Mouse (Mus musculus): Measurements from ENCODE around the gene Ubr7. TPM values are rescaled to one million over a fixed set of nuclear protein-coding genes. Genes with fewer than 3 reads are reported as not detected.

Gene Ubr7
- polyA plus RNA-seq, 1 experiment from 2014 or later, result 38.7 TPM

GRCm38 (mm10) chr12:102772676-102773075, 14.9 kb downstream of the Ubr7 start:
- no peaks in the 10 kb centered on the region for H3K27me3 ChIP-seq
- H3K4me3 ChIP-seq (replicated peaks), result no peak overlapping the region
- H3K27ac ChIP-seq (replicated peaks), result no peak overlapping the region
- 92% methylated on average over 5 of the region's 5 CpGs for WGBS
- H3K4me2 ChIP-seq (replicated peaks), result no peak overlapping the region
- no peaks in the 10 kb centered on the region for H3K9me3 ChIP-seq (replicated peaks)
- no peaks in the 10 kb centered on the region for H3K4me1 ChIP-seq
- no peak for ATAC-seq (ENCODE audit: insufficient number of reproducible peaks, low FRiP score, low TSS enrichment, low read depth)
- no peak overlapping the region for H3K9ac ChIP-seq
- peaks cover 89% of the 10 kb centered on the region for H3K36me3 ChIP-seq

- Histone ChIP-seq H3K4me1 (no peaks in the 10 kb centered on the region), H3K36me3 (peaks cover 58% of the 10 kb centered on the region), H3K27ac (replicated peaks) (no peak overlapping the region), H3K4me3 (replicated peaks) (no peak overlapping the region), H3K4me2 (replicated peaks) (no peak overlapping the region), H3K27me3 (no peaks in the 10 kb centered on the region), H3K9me3 (replicated peaks) (no peaks in the 10 kb centered on the region), H3K9ac (no peak overlapping the region)
- ATAC-seq (ENCODE audit: insufficient number of reproducible peaks, low FRiP score, low TSS enrichment, low read depth), result no peak
- WGBS, result 85% methylated on average over 14 of the region's 14 CpGs
Measured at GRCm38 (mm10) chr12:102776035-102776434, 18.3 kb downstream of the Ubr7 start.

DNA sequence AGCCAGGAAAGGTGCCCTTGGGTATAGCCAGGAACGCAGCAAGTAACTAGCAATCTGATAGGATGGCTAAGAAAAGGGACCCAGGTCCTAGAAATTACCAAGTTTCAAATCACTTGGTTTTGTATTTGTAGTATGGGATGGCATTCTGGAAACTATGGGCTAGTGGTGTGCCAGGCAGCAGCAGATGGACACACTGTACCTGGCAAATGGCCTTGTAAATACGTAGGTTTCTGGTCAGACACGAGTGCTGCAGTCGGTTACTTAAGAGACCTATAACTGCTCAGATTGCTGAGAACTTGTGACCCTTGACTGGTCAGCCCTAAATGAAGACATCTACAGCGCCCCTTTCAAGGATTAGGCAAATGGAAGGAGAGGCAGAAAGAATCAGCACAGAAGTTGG, 20.4 kb downstream of the Ubr7 start:
- H3K4me1 ChIP-seq, result no peaks in the 10 kb centered on the region
- H3K9ac ChIP-seq, result no peak overlapping the region
- no peak for ATAC-seq (ENCODE audit: insufficient number of reproducible peaks, low FRiP score, low TSS enrichment, low read depth)
- H3K27ac ChIP-seq (replicated peaks), result no peak overlapping the region
- H3K27me3 ChIP-seq, result no peaks in the 10 kb centered on the region
- no peak overlapping the region for H3K4me2 ChIP-seq (replicated peaks)
- peaks cover 43% of the 10 kb centered on the region for H3K36me3 ChIP-seq
- H3K4me3 ChIP-seq (replicated peaks), result no peak overlapping the region
- 90% methylated on average over 5 of the region's 5 CpGs for WGBS
- H3K9me3 ChIP-seq (replicated peaks), result no peaks in the 10 kb centered on the region

DNA sequence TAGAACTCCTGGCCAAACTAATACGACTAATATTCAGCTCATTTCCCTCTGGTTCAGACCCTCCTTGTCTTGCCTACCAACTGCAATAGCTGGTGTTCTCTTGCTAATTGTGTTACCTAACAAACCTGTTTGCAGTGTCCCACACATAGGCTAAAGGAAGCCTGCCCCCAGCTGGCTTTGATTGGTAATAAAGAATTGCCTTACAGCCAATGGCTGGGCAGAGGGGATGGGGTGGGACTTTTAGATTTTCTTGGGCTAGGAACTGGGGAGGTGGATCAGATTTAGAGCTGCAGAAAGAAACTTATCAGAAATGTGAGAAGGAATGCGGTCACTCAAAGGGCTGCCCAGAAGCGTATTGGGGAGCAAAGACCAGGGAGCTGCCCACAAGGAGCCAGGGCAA, 21.7 kb downstream of the Ubr7 start:
- H3K36me3 ChIP-seq, result peaks cover 39% of the 10 kb centered on the region
- H3K9me3 ChIP-seq (replicated peaks), result no peaks in the 10 kb centered on the region
- no peak overlapping the region for H3K9ac ChIP-seq
- H3K4me3 ChIP-seq (replicated peaks), result no peak overlapping the region
- 51% methylated on average over 3 of the region's 3 CpGs for WGBS
- H3K4me1 ChIP-seq, result no peaks in the 10 kb centered on the region
- ATAC-seq (ENCODE audit: insufficient number of reproducible peaks, low FRiP score, low TSS enrichment, low read depth), result no peak
- H3K4me2 ChIP-seq (replicated peaks), result no peak overlapping the region
- no peaks in the 10 kb centered on the region for H3K27me3 ChIP-seq
- no peak overlapping the region for H3K27ac ChIP-seq (replicated peaks)

DNA sequence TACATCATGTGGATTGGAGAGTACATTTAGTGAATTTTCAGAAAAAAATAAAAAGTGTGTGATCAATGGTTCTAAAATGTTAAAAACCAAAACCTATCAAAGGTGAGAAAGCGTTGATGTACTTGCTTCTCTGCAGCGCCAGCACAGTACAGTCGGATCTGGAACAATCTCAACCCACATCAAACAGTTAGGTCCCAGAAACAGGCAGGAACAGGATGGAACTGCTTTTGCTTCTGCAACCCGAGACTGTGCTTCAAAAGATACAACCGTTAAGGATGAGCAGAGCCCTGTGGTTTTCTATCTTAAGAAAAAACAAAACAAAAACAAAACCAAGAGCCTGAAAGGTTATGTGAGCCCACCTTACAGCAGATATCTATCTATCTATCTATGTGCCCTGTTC, 25.1 kb downstream of the Ubr7 start:
- Histone ChIP-seq H3K4me1 (no peaks in the 10 kb centered on the region), H3K36me3 (peaks cover 27% of the 10 kb centered on the region), H3K9me3 (replicated peaks) (no peaks in the 10 kb centered on the region), H3K27me3 (no peaks in the 10 kb centered on the region), H3K4me3 (replicated peaks) (no peak overlapping the region), H3K27ac (replicated peaks) (no peak overlapping the region), H3K9ac (no peak overlapping the region), H3K4me2 (replicated peaks) (no peak overlapping the region)
- WGBS, result 75% methylated on average over 5 of the region's 5 CpGs
- ATAC-seq (ENCODE audit: insufficient number of reproducible peaks, low FRiP score, low TSS enrichment, low read depth), result no peak

GRCm38 (mm10) chr12:102784899-102785592, 27.3 kb downstream of the Ubr7 start:
- H3K27me3 ChIP-seq, result no peaks in the 10 kb centered on the region
- no peaks in the 10 kb centered on the region for H3K4me1 ChIP-seq
- ATAC-seq (ENCODE audit: insufficient number of reproducible peaks, low FRiP score, low TSS enrichment, low read depth), result no peak
- H3K36me3 ChIP-seq, result peaks cover 40% of the 10 kb centered on the region
- no peak overlapping the region for H3K27ac ChIP-seq (replicated peaks)
- no peaks in the 10 kb centered on the region for H3K9me3 ChIP-seq (replicated peaks)
- H3K9ac ChIP-seq, result no peak overlapping the region
- H3K4me2 ChIP-seq (replicated peaks), result no peak overlapping the region
- H3K4me3 ChIP-seq (replicated peaks), result no peak overlapping the region
- 72% methylated on average over 19 of the region's 19 CpGs for WGBS

- no peaks in the 10 kb centered on the region for H3K4me1 ChIP-seq
- H3K9ac ChIP-seq, result no peak overlapping the region
- no peak overlapping the region for H3K4me2 ChIP-seq (replicated peaks)
- no peak for ATAC-seq (ENCODE audit: insufficient number of reproducible peaks, low FRiP score, low TSS enrichment, low read depth)
- H3K36me3 ChIP-seq, result peaks cover 46% of the 10 kb centered on the region
- no peak overlapping the region for H3K4me3 ChIP-seq (replicated peaks)
- no peaks in the 10 kb centered on the region for H3K9me3 ChIP-seq (replicated peaks)
- H3K27ac ChIP-seq (replicated peaks), result no peak overlapping the region
- WGBS, result 80% methylated on average over 5 of the region's 5 CpGs
- H3K27me3 ChIP-seq, result no peaks in the 10 kb centered on the region
Measured at GRCm38 (mm10) chr12:102785593-102785985, 27.8 kb downstream of the Ubr7 start.

GRCm38 (mm10) chr12:102787927-102788326, 30.2 kb downstream of the Ubr7 start:
- Histone ChIP-seq H3K4me3 (replicated peaks) (no peak overlapping the region), H3K27ac (replicated peaks) (no peak overlapping the region), H3K9ac (no peak overlapping the region), H3K4me1 (no peaks in the 10 kb centered on the region), H3K9me3 (replicated peaks) (no peaks in the 10 kb centered on the region), H3K4me2 (replicated peaks) (no peak overlapping the region), H3K27me3 (no peaks in the 10 kb centered on the region), H3K36me3 (peaks cover 62% of the 10 kb centered on the region)
- WGBS, result 89% methylated on average over 7 of the region's 7 CpGs
- no peak for ATAC-seq (ENCODE audit: insufficient number of reproducible peaks, low FRiP score, low TSS enrichment, low read depth)

DNA sequence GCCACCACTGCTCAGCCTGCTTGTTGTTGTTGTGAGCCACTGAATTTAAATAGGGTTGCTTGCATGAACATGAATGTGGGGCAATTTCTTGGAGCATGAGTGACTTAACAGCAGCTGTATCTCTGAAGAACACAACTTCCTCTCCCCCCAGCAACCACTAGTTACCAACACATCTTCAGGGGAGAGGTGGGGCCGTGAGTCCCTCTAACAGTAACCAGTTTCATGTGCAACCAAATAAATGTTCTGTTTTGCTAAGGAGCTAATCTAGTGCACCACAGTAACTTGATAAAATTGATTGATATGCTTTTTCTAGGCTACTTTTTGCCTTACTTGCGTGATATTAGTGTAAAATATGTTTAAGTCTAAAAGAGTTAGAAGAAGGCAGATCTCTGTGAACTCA, 41.8 kb downstream of the Ubr7 start:
- no peaks in the 10 kb centered on the region for H3K27me3 ChIP-seq
- no peak overlapping the region for H3K27ac ChIP-seq (replicated peaks)
- H3K9me3 ChIP-seq (replicated peaks), result no peaks in the 10 kb centered on the region
- H3K4me3 ChIP-seq (replicated peaks), result no peak overlapping the region
- no peaks in the 10 kb centered on the region for H3K4me1 ChIP-seq
- WGBS, result 81% methylated on average over 2 of the region's 2 CpGs
- H3K36me3 ChIP-seq, result peaks cover 14% of the 10 kb centered on the region
- H3K4me2 ChIP-seq (replicated peaks), result no peak overlapping the region
- no peak for ATAC-seq (ENCODE audit: insufficient number of reproducible peaks, low FRiP score, low TSS enrichment, low read depth)
- H3K9ac ChIP-seq, result no peak overlapping the region

GRCm38 (mm10) chr12:102814858-102815257, 57.1 kb downstream of the Ubr7 start:
- no peak overlapping the region for H3K27ac ChIP-seq (replicated peaks)
- WGBS, result 85% methylated on average over 1 of the region's 1 CpGs
- ATAC-seq (ENCODE audit: insufficient number of reproducible peaks, low FRiP score, low TSS enrichment, low read depth), result no peak

DNA sequence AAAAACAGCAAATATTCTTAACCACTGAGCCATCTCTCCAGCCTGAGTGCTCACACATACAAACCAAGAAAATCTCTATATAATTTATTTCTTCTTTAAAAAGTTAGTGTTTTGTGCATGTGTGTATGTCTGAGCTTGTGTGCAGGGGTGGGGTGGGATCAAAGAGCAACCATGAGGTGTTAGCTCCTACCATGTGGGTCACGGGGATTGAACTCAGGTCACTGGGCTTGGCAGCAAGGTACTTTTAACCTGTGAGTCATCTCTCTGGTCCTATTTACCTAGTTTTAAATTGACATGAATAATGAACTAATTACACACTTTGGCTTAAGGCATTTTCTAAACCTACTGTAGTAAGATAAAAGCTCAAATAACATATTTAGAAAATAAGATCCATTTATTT, 68.6 kb downstream of the Ubr7 start:
- no peaks in the 10 kb centered on the region for H3K36me3 ChIP-seq
- H3K27me3 ChIP-seq, result no peaks in the 10 kb centered on the region
- H3K9ac ChIP-seq, result no peak overlapping the region
- WGBS, result 94% methylated on average over 1 of the region's 1 CpGs
- no peaks in the 10 kb centered on the region for H3K4me1 ChIP-seq
- no peaks in the 10 kb centered on the region for H3K9me3 ChIP-seq (replicated peaks)
- no peak overlapping the region for H3K4me2 ChIP-seq (replicated peaks)
- no peak overlapping the region for H3K27ac ChIP-seq (replicated peaks)
- no peak for ATAC-seq (ENCODE audit: insufficient number of reproducible peaks, low FRiP score, low TSS enrichment, low read depth)
- no peak overlapping the region for H3K4me3 ChIP-seq (replicated peaks)

More at GRCm38 (mm10) chr12:102814858-102815257, 57.1 kb downstream of the Ubr7 start:
- Histone ChIP-seq H3K27me3 (no peaks in the 10 kb centered on the region), H3K36me3 (peaks cover 13% of the 10 kb centered on the region), H3K4me3 (replicated peaks) (no peak overlapping the region), H3K9ac (no peak overlapping the region), H3K4me1 (no peaks in the 10 kb centered on the region), H3K9me3 (replicated peaks) (no peaks in the 10 kb centered on the region), H3K4me2 (replicated peaks) (no peak overlapping the region)

GRCm38 (mm10) chr12:102827119-102827518, 69.4 kb downstream of the Ubr7 start:
- Histone ChIP-seq H3K36me3 (no peaks in the 10 kb centered on the region), H3K4me1 (no peaks in the 10 kb centered on the region), H3K9me3 (replicated peaks) (no peaks in the 10 kb centered on the region), H3K9ac (no peak overlapping the region), H3K4me3 (replicated peaks) (no peak overlapping the region), H3K27ac (replicated peaks) (no peak overlapping the region), H3K4me2 (replicated peaks) (no peak overlapping the region), H3K27me3 (no peaks in the 10 kb centered on the region)
- no peak for ATAC-seq (ENCODE audit: insufficient number of reproducible peaks, low FRiP score, low TSS enrichment, low read depth)
- WGBS, result 80% methylated on average over 1 of the region's 1 CpGs

All from embryonic facial prominence, embryonic 15.5 days (tissue).